Mouse (Mus musculus) kidney, postnatal 25 days (tissue): Measurements from ENCODE around the gene Clrn3.

Experiments used
- DNase-seq, 2 experiments: peaks; one replicate each; pipeline ENCODE4 v3.0.0; 2021; ENCODE audit warnings: mixed read lengths in 2 of 2

Clrn3 gene

GRCm38 (mm10) chr7:135486645-135487382 is 41.6 kb downstream of the Clrn3 start:
- DNase-seq, result no peak

- peak; percentile 10 to 47 for DNase-seq
These were observed 42.6 kb downstream of the Clrn3 start for GRCm38 (mm10) chr7:135485796-135486410.

- DNase-seq, result no peak
These were observed 43.2 kb downstream of the Clrn3 start for GRCm38 (mm10) chr7:135485116-135485795.

DNA sequence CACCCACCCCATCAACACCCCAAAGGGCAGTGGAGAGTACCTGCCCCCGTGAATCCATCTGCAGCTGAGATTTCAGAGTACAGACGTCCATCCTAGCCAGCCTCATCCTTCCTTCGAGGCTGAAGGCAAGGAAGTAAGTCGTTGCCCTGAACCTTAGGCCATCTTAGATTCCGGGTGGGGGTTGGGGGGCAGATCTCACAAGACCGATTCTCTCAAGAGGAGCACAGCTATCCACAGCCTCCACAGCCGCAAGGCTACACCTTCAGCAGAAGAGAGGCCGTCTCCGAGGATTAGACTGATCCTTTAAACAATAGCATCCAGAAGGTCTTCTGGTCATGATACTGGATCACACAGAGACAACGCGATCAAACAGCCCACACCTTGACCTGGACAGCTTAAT is 44.1 kb downstream of the Clrn3 start:
- DNase-seq, result no peak

DNA sequence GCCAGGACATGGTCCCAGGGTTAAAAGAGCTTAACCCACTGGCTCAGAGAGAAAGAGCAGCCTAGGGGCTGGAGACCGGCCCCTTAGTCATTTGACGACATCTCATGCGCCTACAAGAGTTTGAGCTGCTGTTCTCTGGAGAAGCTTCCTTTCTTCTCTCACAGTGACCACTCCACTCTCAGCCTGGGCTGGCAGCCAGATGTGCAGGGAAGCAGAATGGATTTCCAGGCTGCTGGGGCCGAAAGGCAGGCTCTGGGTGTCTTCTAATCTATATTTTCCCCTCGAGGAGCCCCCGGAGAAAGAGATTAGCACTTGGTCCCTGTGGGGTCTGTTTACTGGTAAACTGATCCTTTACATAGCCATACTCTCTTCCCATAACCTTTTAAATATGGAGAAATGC is 44.7 kb downstream of the Clrn3 start:
- DNase-seq, result peak in 1 of 2 experiments; percentile 23

GRCm38 (mm10) chr7:135481150-135481549 is 47.3 kb downstream of the Clrn3 start:
- no peak for DNase-seq

- no peak for DNase-seq
These were observed 48.5 kb downstream of the Clrn3 start for GRCm38 (mm10) chr7:135479912-135480311.

- peak in 1 of 2 experiments; percentile 9 for DNase-seq
These were observed 49.1 kb downstream of the Clrn3 start for GRCm38 (mm10) chr7:135479322-135479880.

DNA sequence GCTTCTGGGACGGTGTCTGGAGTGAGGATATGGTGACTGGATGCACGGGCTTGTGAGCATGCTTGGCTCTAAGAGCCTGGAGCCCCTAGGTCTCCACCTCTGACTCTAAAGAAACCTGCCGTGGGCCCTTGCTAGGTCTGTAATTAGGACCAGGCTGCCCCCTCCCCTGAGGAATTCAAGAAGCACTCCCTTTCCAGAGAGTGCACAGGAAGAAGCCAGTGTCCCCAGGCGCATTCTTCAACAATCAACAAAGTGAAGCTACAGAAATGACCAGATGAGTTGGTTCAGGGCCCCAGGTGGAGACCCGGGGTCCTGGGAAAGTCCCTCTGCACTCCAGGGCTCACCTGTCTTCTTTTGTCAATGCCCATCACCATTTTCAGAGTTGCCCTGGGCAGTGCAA is 51.2 kb downstream of the Clrn3 start:
- no peak for DNase-seq

DNA sequence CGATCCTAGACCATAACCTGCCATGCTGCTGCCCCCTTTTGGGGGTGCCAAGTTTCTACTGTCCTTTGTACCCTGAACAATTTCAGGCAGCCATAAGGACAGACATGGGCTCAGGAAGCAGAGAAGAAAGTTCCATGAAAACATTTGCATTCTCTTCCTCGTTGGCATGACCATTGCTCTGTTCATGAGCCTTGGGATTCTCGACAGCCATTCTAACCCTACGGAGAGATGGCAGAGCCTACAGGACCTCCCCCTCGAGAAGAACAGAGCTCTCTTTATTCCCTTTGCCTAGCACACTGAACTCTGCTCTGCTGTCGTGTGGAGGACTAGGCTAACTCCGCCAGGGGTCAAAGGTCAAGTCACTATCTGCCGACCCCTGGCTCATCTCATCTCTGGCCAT is 52.5 kb downstream of the Clrn3 start:
- no peak for DNase-seq

DNA sequence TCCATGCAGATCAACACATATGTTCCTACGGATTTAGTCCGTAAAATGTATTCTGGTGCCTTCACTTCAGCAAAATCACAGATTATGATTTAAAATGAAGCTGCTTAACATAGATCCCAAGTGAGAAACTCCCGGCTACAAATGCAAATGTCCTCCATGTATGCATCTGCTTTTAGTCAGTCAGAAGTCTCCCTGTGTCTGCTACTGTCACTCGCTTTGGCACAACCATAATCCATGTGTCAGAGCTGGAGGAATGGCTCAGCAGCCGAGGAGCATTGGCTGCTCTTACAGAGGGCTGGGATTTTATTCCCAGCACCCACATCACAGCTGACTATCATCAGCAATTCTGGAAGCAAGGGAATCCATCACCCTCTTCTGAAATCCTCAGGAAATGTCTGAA is 58.1 kb downstream of the Clrn3 start:
- no peak for DNase-seq

GRCm38 (mm10) chr7:135468631-135469030 is 59.8 kb downstream of the Clrn3 start:
- DNase-seq, result no peak

DNA sequence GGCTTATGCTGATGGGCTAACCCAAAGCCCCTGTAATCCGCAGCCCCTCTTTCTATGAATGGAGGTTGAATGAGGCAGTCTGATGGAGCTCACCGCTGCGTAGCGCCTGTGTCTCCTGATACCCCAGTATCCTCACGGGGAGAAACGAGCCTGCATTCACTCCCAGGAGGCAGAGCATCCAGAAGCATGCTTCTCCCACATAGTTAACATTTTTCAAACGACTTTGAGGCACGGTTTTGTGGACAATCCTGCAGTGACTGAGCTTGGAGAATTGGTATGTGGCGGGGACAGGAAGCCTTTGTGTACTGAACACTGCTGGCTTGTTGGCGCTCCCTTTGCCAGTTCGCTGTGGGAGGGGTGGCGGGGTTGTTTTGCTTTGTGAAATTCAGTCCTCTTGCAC is 63.2 kb downstream of the Clrn3 start:
- DNase-seq, result peak in 1 of 2 experiments; percentile 2

GRCm38 (mm10) chr7:135464689-135465259 is 63.7 kb downstream of the Clrn3 start:
- DNase-seq, result peak in 1 of 2 experiments; percentile 69
